Comparison of ENCODE assay signal across 8 mouse cellular contexts in the genomic region with DNA sequence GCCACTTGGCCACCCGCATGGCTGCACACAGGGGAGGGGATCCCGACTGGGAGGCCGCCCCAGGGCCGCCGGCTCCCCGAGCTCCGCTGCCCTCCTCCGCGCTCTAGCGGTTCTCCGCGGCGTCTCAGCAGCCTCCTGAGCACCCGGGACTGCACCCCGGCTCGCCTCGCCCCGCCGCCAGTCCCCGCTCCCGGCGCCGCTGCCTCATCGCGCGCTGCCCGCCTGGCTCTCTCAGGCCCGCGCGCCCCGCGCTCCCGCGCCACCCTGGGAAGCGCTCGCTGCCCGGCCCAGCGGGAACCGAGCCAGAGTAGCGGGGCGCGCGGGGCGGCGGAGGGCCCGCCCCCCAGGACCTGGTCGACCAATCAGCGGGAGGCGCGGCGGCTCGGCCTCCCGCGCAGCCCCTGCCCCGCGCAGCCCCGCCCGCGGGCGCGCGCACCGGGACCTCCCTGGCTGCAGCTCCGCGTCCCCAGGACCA.
DNase-seq lines count a peak whose midpoint lies in the region; ATAC-seq and TF ChIP-seq lines count a peak whose summit lies in the region.

No protein-coding gene starts in this region.

- peaks cover 0 to 5% of the 10 kb centered on the region in 2 experiments; a peak in 1 of 4 replicates for H3K4me1 ChIP-seq in MEL (ENCODE audit: control insufficient read depth in 1 of 2, insufficient read depth in 2 of 2, low read length in 2 of 2)
- 0 out of 2 replicates have a peak, but pooled peaks cover 3% of the 10 kb centered on the region for H3K4me1 ChIP-seq in cerebellum, adult 2 months (ENCODE audit: control insufficient read depth, insufficient read depth, low read length)
- peaks cover 7% of the 10 kb centered on the region; the same call in 1 of the 2 replicates for H3K4me1 ChIP-seq in liver, postnatal 0 days (ENCODE audit: insufficient read depth)

- H3K36me3 ChIP-seq in MEL (ENCODE audit: control insufficient read depth in 1 of 2, insufficient read depth in 2 of 2, low read length in 2 of 2) = no peaks in the 10 kb centered on the region
- no peaks in the 10 kb centered on the region for H3K36me3 ChIP-seq in liver, postnatal 0 days (replicated peaks; ENCODE audit: insufficient read depth, low read length)

- H3K9me3 ChIP-seq in MEL (replicated peaks; ENCODE audit: insufficient read depth, low read length) = no peaks in the 10 kb centered on the region
- H3K9me3 ChIP-seq in liver, postnatal 0 days (ENCODE audit: low read length) = no peaks in the 10 kb centered on the region

- no peak for TF ChIP-seq RAD21 in MEL (IDR thresholded peaks at IDR 0.05; ENCODE audit: low read depth, low read length)

- no peak overlapping the region for H3K27ac ChIP-seq in MEL (ENCODE audit: control insufficient read depth, low read depth, low read length)
- no peak overlapping the region for H3K27ac ChIP-seq in cerebellum, adult 2 months (ENCODE audit: insufficient read depth, low read length)
- H3K27ac ChIP-seq in layer of hippocampus, adult 2 months = peak overlapping the region; percentile 90
- H3K27ac ChIP-seq in liver, postnatal 0 days (ENCODE audit: low read depth) = no peak overlapping the region

- TF ChIP-seq EP300 in MEL (IDR thresholded peaks at IDR 0.05; ENCODE audit: low read depth in 1 of 2, low read length in 2 of 2) = no peak
- no peak for TF ChIP-seq EP300 in liver, postnatal 0 days (IDR thresholded peaks at IDR 0.05; ENCODE audit: low read depth)

- peak overlapping the region; percentile 77 for H3K4me2 ChIP-seq in liver, postnatal 0 days (ENCODE audit: low read depth, low read length)

- peaks cover 0 to 5% of the 10 kb centered on the region in 2 experiments; a peak in 3 of 4 replicates for H3K27me3 ChIP-seq in MEL (ENCODE audit: control insufficient read depth in 1 of 2, insufficient read depth in 2 of 2, low read length in 2 of 2)
- H3K27me3 ChIP-seq in cerebellum, adult 2 months (ENCODE audit: control insufficient read depth, insufficient read depth, low read length) = no peaks in the 10 kb centered on the region
- H3K27me3 ChIP-seq in liver, postnatal 0 days (ENCODE audit: insufficient read depth, low read length) = peaks cover 36% of the 10 kb centered on the region

- no peaks in the 10 kb centered on the region; the same call in 1 of the 2 replicates for H3K79me2 ChIP-seq in MEL (ENCODE audit: control insufficient read depth, insufficient read depth, low read length, poor library complexity)

- WGBS in cerebellum, adult 2 months = 1% methylated on average over 65 of the region's 65 CpGs
- under 1% methylated on average over 52 of the region's 65 CpGs for whole genome bisulfite sequencing in liver, postnatal 0 days (ENCODE audit: insufficient replicate concordance)

- peak overlapping the region; percentile 63 for H3K9ac ChIP-seq in MEL (ENCODE audit: control insufficient read depth, low read depth, low read length, poor library complexity, severe bottlenecking)
- H3K9ac ChIP-seq in liver, postnatal 0 days (replicated peaks) = no peak overlapping the region

- TF ChIP-seq CTCF in MEL (IDR thresholded peaks at IDR 0.05 in 2 of 3, conservative IDR thresholded peaks at IDR 0.05 in 1 of 3; ENCODE audit: control insufficient read depth in 1 of 3, insufficient read depth in 1 of 3, low read depth in 2 of 3, low read length in 3 of 3, poor library complexity in 1 of 3, severe bottlenecking in 1 of 3) = no peak
- TF ChIP-seq CTCF in cerebellum, adult 2 months (IDR thresholded peaks at IDR 0.05; ENCODE audit: borderline replicate concordance, insufficient read depth, low read depth, low read length) = no peak
- peak; percentile 27 for TF ChIP-seq CTCF in layer of hippocampus, adult 2 months (conservative IDR thresholded peaks at IDR 0.05)
- TF ChIP-seq CTCF in liver, postnatal 0 days (IDR thresholded peaks at IDR 0.05; ENCODE audit: low read depth) = no peak

- peak; percentile 40; the same call in 1 of the 2 replicates for ATAC-seq in liver, postnatal 0 days

- TF ChIP-seq POLR2A in MEL (IDR thresholded peaks at IDR 0.05; ENCODE audit: control insufficient read depth in 1 of 2, insufficient read depth in 1 of 2, low read depth in 1 of 2, low read length in 2 of 2, poor library complexity in 1 of 2) = peak; percentile 58 to 76; a peak in 3 of 4 replicates
- no peak for TF ChIP-seq POLR2A in cerebellum, adult 2 months (IDR thresholded peaks at IDR 0.05; ENCODE audit: borderline replicate concordance, insufficient read depth, low read length)

- peak; percentile 82 for DNase-seq in MEL (ENCODE audit: low read depth, low spot score)
- peak; percentile 78 to 79 for DNase-seq in cerebellum, adult 2 months
- peak; percentile 68 for DNase-seq in forelimb bud, embryonic 11.5 days (ENCODE audit: low read depth, low spot score)
- DNase-seq in heart, postnatal 36 days = peak; percentile 66 to 69
- peak; percentile 87 to 93 for DNase-seq in layer of hippocampus, adult 2 months (ENCODE audit: low spot score in 2 of 2)
- peak; percentile 50 for DNase-seq in liver, postnatal 0 days
- DNase-seq in retina, postnatal 1 day = peak; percentile 91
- DNase-seq in urinary bladder, adult 2 months (ENCODE audit: low spot score) = peak; percentile 35

- intact Hi-C loops in heart, postnatal 36 days (cut with DNase I) = no loop called here

- H3K4me3 ChIP-seq in MEL (ENCODE audit: control insufficient read depth in 1 of 2, insufficient read depth in 1 of 2, low read depth in 2 of 2, low read length in 2 of 2) = peak overlapping the region; percentile 65 to 72
- peak overlapping the region; percentile 66 for H3K4me3 ChIP-seq in cerebellum, adult 2 months (replicated peaks; ENCODE audit: insufficient read depth, low read depth, low read length)
- H3K4me3 ChIP-seq in layer of hippocampus, adult 2 months = peak overlapping the region; percentile 89
- H3K4me3 ChIP-seq in liver, postnatal 0 days (ENCODE audit: low read depth, low read length) = peak overlapping the region; percentile 47

TF ChIP-seq in MEL, 35 proteins besides CTCF, POLR2A, EP300 and RAD21:
- TF ChIP-seq MAX (IDR thresholded peaks at IDR 0.05; ENCODE audit: low read length) (no peak), E2F4 (IDR thresholded peaks at IDR 0.05; ENCODE audit: borderline replicate concordance, low read depth, low read length) (no peak), MXI1 (IDR thresholded peaks at IDR 0.05; ENCODE audit: low read depth, low read length) (no peak), NRF1 (IDR thresholded peaks at IDR 0.05; ENCODE audit: insufficient read depth, low read depth, low read length, poor library complexity, severe bottlenecking) (peak; percentile 55), UBTF (IDR thresholded peaks at IDR 0.05; ENCODE audit: borderline replicate concordance, insufficient read depth, low read depth, low read length) (0 out of 2 replicates have a peak, but pooled peaks have one; percentile 6), MAZ (IDR thresholded peaks at IDR 0.05; ENCODE audit: low read depth, low read length) (peak; percentile 35; the same call in 1 of the 2 replicates)

Comparison
In these comparisons a context has a peak if more than half of its experiments do, and no peak if none do; other contexts are left out.
1. DNase-seq: peak in every context shown above with its lines; median percentile 91 in retina, postnatal 1 day; 90 in layer of hippocampus, adult 2 months; 82 in MEL; 78 in cerebellum, adult 2 months; 68 in forelimb bud, embryonic 11.5 days; 68 in heart, postnatal 36 days; 50 in liver, postnatal 0 days; 35 in urinary bladder, adult 2 months.